Mouse (Mus musculus) liver, embryonic 15.5 days (tissue): ENCODE measurements at regions not wholly inside any gene's neighbourhood (a gene's known extent, or its start where the extent isn't known, plus 50 kb on each side); places are given as distances from the start of the nearest gene placed in this dataset.

Experiments
- ATAC-seq: fragments of 200-750 bp; cut with Nextera tagmentation; 2 replicates; pipeline ENCODE4 v1.8.0; 2017; ENCODE audit warnings: moderate number of reproducible peaks, mild to moderate bottlenecking, moderate library complexity; ENCODE audit not compliant: insufficient read depth
- H3K27ac ChIP-seq: fragments of 300-500 bp; sonication (generic); replicated peaks from 2 replicates; pipeline ENCODE4 v1.5.1; 2015; ENCODE audit warnings: mild to moderate bottlenecking, inconsistent platforms
- H3K27me3 ChIP-seq: fragments of 300-500 bp; sonication (generic); 2 replicates; pipeline ENCODE4 v1.6.1; 2015; ENCODE audit warnings: mild to moderate bottlenecking, inconsistent platforms
- H3K36me3 ChIP-seq: fragments of 300-500 bp; sonication (generic); replicated peaks from 2 replicates; pipeline ENCODE4 v1.6.1; 2015; ENCODE audit warnings: moderate library complexity, mild to moderate bottlenecking, inconsistent platforms
- H3K4me1 ChIP-seq: fragments of 300-500 bp; sonication (generic); replicated peaks from 2 replicates; pipeline ENCODE4 v1.6.1; 2015; ENCODE audit warnings: inconsistent platforms
- H3K4me2 ChIP-seq: fragments of 300-500 bp; sonication (generic); 2 replicates; pipeline ENCODE4 v1.6.1; 2015; ENCODE audit warnings: moderate library complexity, mild to moderate bottlenecking, inconsistent platforms
- H3K4me3 ChIP-seq: fragments of 300-500 bp; sonication (generic); replicated peaks from 2 replicates; pipeline ENCODE4 v1.5.1; 2015; ENCODE audit warnings: mild to moderate bottlenecking, inconsistent platforms
- H3K9ac ChIP-seq: fragments of 300-500 bp; sonication (generic); 2 replicates; pipeline ENCODE4 v1.6.1; 2015; ENCODE audit warnings: moderate library complexity, mild to moderate bottlenecking, inconsistent platforms
- H3K9me3 ChIP-seq: fragments of 300-500 bp; sonication (generic); replicated peaks from 2 replicates; pipeline ENCODE4 v1.6.1; 2016; ENCODE audit warnings: inconsistent platforms
- WGBS: fragments of 180-500 bp; shearing (Covaris S2); methylation state at CpG from one replicate; pipeline ENCODE4 v1.1.7; 2015; ENCODE audit warnings: mixed read lengths; ENCODE audit not compliant: insufficient replicate concordance; 5-methylcytosine and 5-hydroxymethylcytosine counted together

GRCm38 (mm10) chr7:67895166-67895565 is 57.5 kb upstream of the Igf1r start:
- no peaks in the 10 kb centered on the region for H3K9me3 ChIP-seq
- WGBS: 53% methylated on average over 3 of the region's 3 CpGs
- H3K4me3 ChIP-seq: no peak overlapping the region
- no peak overlapping the region for H3K4me2 ChIP-seq
- no peaks in the 10 kb centered on the region for H3K4me1 ChIP-seq
- no peaks in the 10 kb centered on the region for H3K36me3 ChIP-seq
- no peak overlapping the region for H3K27ac ChIP-seq
- ATAC-seq: no peak
- no peaks in the 10 kb centered on the region for H3K27me3 ChIP-seq
- H3K9ac ChIP-seq: no peak overlapping the region

- no peak overlapping the region for H3K9ac ChIP-seq
- WGBS: 29% methylated on average over 3 of the region's 3 CpGs
- ATAC-seq: no peak
- no peak overlapping the region for H3K4me2 ChIP-seq
- H3K9me3 ChIP-seq: no peaks in the 10 kb centered on the region
- no peaks in the 10 kb centered on the region for H3K4me1 ChIP-seq
- H3K4me3 ChIP-seq: no peak overlapping the region
- H3K36me3 ChIP-seq: no peaks in the 10 kb centered on the region
- no peaks in the 10 kb centered on the region for H3K27me3 ChIP-seq
- no peak overlapping the region for H3K27ac ChIP-seq
Observed at GRCm38 (mm10) chr7:67892917-67893316, 59.7 kb upstream of the Igf1r start.

- 53% methylated on average over 6 of the region's 6 CpGs for WGBS
- H3K9ac ChIP-seq: no peak overlapping the region
- ATAC-seq: no peak
- no peak overlapping the region for H3K4me2 ChIP-seq
- no peak overlapping the region for H3K27ac ChIP-seq
- H3K27me3 ChIP-seq: no peaks in the 10 kb centered on the region
- H3K4me1 ChIP-seq: no peaks in the 10 kb centered on the region
- no peaks in the 10 kb centered on the region for H3K36me3 ChIP-seq
- H3K9me3 ChIP-seq: no peaks in the 10 kb centered on the region
- no peak overlapping the region for H3K4me3 ChIP-seq
Observed at GRCm38 (mm10) chr7:67883040-67883439, 69.6 kb upstream of the Igf1r start.

- H3K4me1 ChIP-seq: no peaks in the 10 kb centered on the region
- H3K27ac ChIP-seq: no peak overlapping the region
- ATAC-seq: no peak
- H3K9me3 ChIP-seq: no peaks in the 10 kb centered on the region
- no peak overlapping the region for H3K4me2 ChIP-seq
- no peaks in the 10 kb centered on the region for H3K27me3 ChIP-seq
- WGBS: 56% methylated on average over 8 of the region's 8 CpGs
- H3K4me3 ChIP-seq: no peak overlapping the region
- H3K9ac ChIP-seq: no peak overlapping the region
- no peaks in the 10 kb centered on the region for H3K36me3 ChIP-seq
Observed at GRCm38 (mm10) chr7:67882606-67883005, 70.0 kb upstream of the Igf1r start.

GRCm38 (mm10) chr7:67878226-67878625 is 74.4 kb upstream of the Igf1r start:
- Histone ChIP-seq H3K9ac (no peak overlapping the region), H3K27me3 (no peaks in the 10 kb centered on the region), H3K9me3 (no peaks in the 10 kb centered on the region), H3K4me3 (no peak overlapping the region), H3K4me1 (no peaks in the 10 kb centered on the region), H3K36me3 (no peaks in the 10 kb centered on the region), H3K27ac (no peak overlapping the region), H3K4me2 (no peak overlapping the region)
- ATAC-seq: no peak
- WGBS: 26% methylated on average over 1 of the region's 1 CpGs

- 51% methylated on average over 3 of the region's 3 CpGs for WGBS
- H3K36me3 ChIP-seq: no peaks in the 10 kb centered on the region
- no peaks in the 10 kb centered on the region for H3K9me3 ChIP-seq
- H3K4me2 ChIP-seq: no peak overlapping the region
- no peak overlapping the region for H3K4me3 ChIP-seq
- no peaks in the 10 kb centered on the region for H3K27me3 ChIP-seq
- H3K9ac ChIP-seq: no peak overlapping the region
- ATAC-seq: no peak
- no peak overlapping the region for H3K27ac ChIP-seq
- no peaks in the 10 kb centered on the region for H3K4me1 ChIP-seq
Observed at GRCm38 (mm10) chr7:67877587-67877986, 75.0 kb upstream of the Igf1r start.

GRCm38 (mm10) chr7:67854080-67855022 is 94.8 kb upstream of the Synm start:
- Histone ChIP-seq H3K4me1 (no peaks in the 10 kb centered on the region), H3K9me3 (no peaks in the 10 kb centered on the region), H3K4me3 (no peak overlapping the region), H3K9ac (no peak overlapping the region), H3K27ac (no peak overlapping the region), H3K36me3 (no peaks in the 10 kb centered on the region), H3K4me2 (no peak overlapping the region), H3K27me3 (peaks cover 11% of the 10 kb centered on the region)
- ATAC-seq: no peak
- 27% methylated on average over 14 of the region's 14 CpGs for WGBS

- H3K9me3 ChIP-seq: no peaks in the 10 kb centered on the region
- ATAC-seq: no peak
- no peak overlapping the region for H3K4me3 ChIP-seq
- H3K36me3 ChIP-seq: no peaks in the 10 kb centered on the region
- no peak overlapping the region for H3K27ac ChIP-seq
- H3K27me3 ChIP-seq: peaks cover 25% of the 10 kb centered on the region
- no peak overlapping the region for H3K4me2 ChIP-seq
- no peak overlapping the region for H3K9ac ChIP-seq
- H3K4me1 ChIP-seq: no peaks in the 10 kb centered on the region
- WGBS: 77% methylated on average over 3 of the region's 3 CpGs
Observed at GRCm38 (mm10) chr7:67852859-67853258, 93.3 kb upstream of the Synm start.

- ATAC-seq: no peak
- peak overlapping the region; percentile 20; the same call in 1 of the 2 replicates for H3K4me3 ChIP-seq
- H3K36me3 ChIP-seq: no peaks in the 10 kb centered on the region
- H3K9ac ChIP-seq: no peak overlapping the region
- H3K27me3 ChIP-seq: peaks cover 42% of the 10 kb centered on the region
- H3K4me2 ChIP-seq: peak overlapping the region; percentile 39
- 12% methylated on average over 7 of the region's 7 CpGs for WGBS
- no peaks in the 10 kb centered on the region for H3K4me1 ChIP-seq
- no peaks in the 10 kb centered on the region for H3K9me3 ChIP-seq
- no peak overlapping the region for H3K27ac ChIP-seq
Observed at GRCm38 (mm10) chr7:67849509-67849862, 89.9 kb upstream of the Synm start.

GRCm38 (mm10) chr7:67848589-67849508 is 89.3 kb upstream of the Synm start:
- Histone ChIP-seq H3K9ac (no peak overlapping the region), H3K4me3 (peak overlapping the region; percentile 20), H3K27me3 (peaks cover 42% of the 10 kb centered on the region), H3K9me3 (no peaks in the 10 kb centered on the region), H3K36me3 (no peaks in the 10 kb centered on the region), H3K4me1 (no peaks in the 10 kb centered on the region), H3K27ac (no peak overlapping the region), H3K4me2 (peak overlapping the region; percentile 39)
- WGBS: 3% methylated on average over 35 of the region's 35 CpGs
- ATAC-seq: no peak

GRCm38 (mm10) chr7:67846796-67847195 is 87.3 kb upstream of the Synm start:
- H3K4me3 ChIP-seq: no peak overlapping the region
- H3K4me1 ChIP-seq: no peaks in the 10 kb centered on the region
- H3K9ac ChIP-seq: no peak overlapping the region
- H3K9me3 ChIP-seq: no peaks in the 10 kb centered on the region
- peaks cover 42% of the 10 kb centered on the region for H3K27me3 ChIP-seq
- no peak for ATAC-seq
- H3K36me3 ChIP-seq: no peaks in the 10 kb centered on the region
- WGBS: 20% methylated on average over 8 of the region's 8 CpGs
- H3K4me2 ChIP-seq: no peak overlapping the region
- no peak overlapping the region for H3K27ac ChIP-seq
